Mouse (Mus musculus): ENCODE results near the gene Gm28778. TPM values are rescaled to one million over a fixed set of nuclear protein-coding genes. Genes with fewer than 3 reads are reported as not detected.

Gm28778 gene
- total and polyA plus RNA-seq, 3 experiments, result 2.0 TPM; not detected in 2

- TF ChIP-seq TAL1 (IDR thresholded peaks at IDR 0.05; ENCODE audit: low read length) (no peak), NRF1 (IDR thresholded peaks at IDR 0.05; ENCODE audit: insufficient read depth, low read depth, low read length, poor library complexity, severe bottlenecking) (no peak)
These were observed 3.6 kb downstream of the Gm28778 start (continued) for GRCm38 (mm10) chr1:53300506-53300905.

GRCm38 (mm10) chr1:53312989-53313967 is 16.4 kb downstream of the Gm28778 start, which contains the start of gene Osgepl1:
Gene Osgepl1, plus strand, starts transcription at chr1:53313624.
- peak; percentile 8 for TF ChIP-seq RAD21 (IDR thresholded peaks at IDR 0.05; ENCODE audit: low read depth, low read length)
- no peak for TF ChIP-seq USF1 (IDR thresholded peaks at IDR 0.05; ENCODE audit: low read depth, low read length)
- no peak for TF ChIP-seq RCOR1 (IDR thresholded peaks at IDR 0.05; ENCODE audit: low read depth, low read length)
- no peak for TF ChIP-seq EP300 (IDR thresholded peaks at IDR 0.05; ENCODE audit: low read depth in 1 of 2, low read length in 2 of 2)
- no peak for TF ChIP-seq MYC (IDR thresholded peaks at IDR 0.05; ENCODE audit: low read depth, low read length)
- no peak for TF ChIP-seq ZNF384 (IDR thresholded peaks at IDR 0.05; ENCODE audit: low read depth, low read length)
- no peak for TF ChIP-seq BHLHE40 (IDR thresholded peaks at IDR 0.05; ENCODE audit: borderline replicate concordance, low read depth, low read length)
- TF ChIP-seq NRF1 (IDR thresholded peaks at IDR 0.05; ENCODE audit: insufficient read depth, low read depth, low read length, poor library complexity, severe bottlenecking), result peak; percentile 59; the same call in 1 of the 2 replicates
- TF ChIP-seq ETS1 (IDR thresholded peaks at IDR 0.05; ENCODE audit: low read depth, low read length), result 0 out of 2 replicates have a peak, but pooled peaks have one; percentile 5
- peak; percentile 79; the same call in 1 of the 2 replicates for TF ChIP-seq TBP (IDR thresholded peaks at IDR 0.05; ENCODE audit: low read depth, low read length)
- peak; percentile 75; the same call in 1 of the 2 replicates for TF ChIP-seq POLR2AphosphoS2 (IDR thresholded peaks at IDR 0.05; ENCODE audit: low read length)
- TF ChIP-seq KAT2A (conservative IDR thresholded peaks at IDR 0.05; ENCODE audit: low read depth, low read length), result no peak
- peak; percentile 74 for TF ChIP-seq HCFC1 (IDR thresholded peaks at IDR 0.05; ENCODE audit: low read depth, low read length)
- TF ChIP-seq E2F4 (IDR thresholded peaks at IDR 0.05; ENCODE audit: borderline replicate concordance, low read depth, low read length), result no peak
- no peak for TF ChIP-seq MEF2A (IDR thresholded peaks at IDR 0.05; ENCODE audit: extremely low read depth, insufficient replicate concordance, low read depth, low read length, poor library complexity, severe bottlenecking)
- peak; percentile 33; the same call in 1 of the 2 replicates for TF ChIP-seq TCF12 (IDR thresholded peaks at IDR 0.05; ENCODE audit: low read depth, low read length)
- TF ChIP-seq MYB (IDR thresholded peaks at IDR 0.05; ENCODE audit: low read depth, low read length), result no peak
- peak; percentile 71 to 94 for TF ChIP-seq POLR2A (IDR thresholded peaks at IDR 0.05; ENCODE audit: control insufficient read depth in 1 of 2, insufficient read depth in 1 of 2, low read depth in 1 of 2, low read length in 2 of 2, poor library complexity in 1 of 2)
- TF ChIP-seq ELF1 (IDR thresholded peaks at IDR 0.05; ENCODE audit: low read depth, low read length), result peak; percentile 27; the same call in 1 of the 2 replicates
- peak; percentile 63; the same call in 1 of the 2 replicates for TF ChIP-seq MXI1 (IDR thresholded peaks at IDR 0.05; ENCODE audit: low read depth, low read length)
- no peak for TF ChIP-seq CHD1 (IDR thresholded peaks at IDR 0.05; ENCODE audit: low read depth, low read length)
- peak in 1 of 3 experiments; percentile 11; a peak in 1 of 6 replicates for TF ChIP-seq CTCF (IDR thresholded peaks at IDR 0.05 in 2 of 3, conservative IDR thresholded peaks at IDR 0.05 in 1 of 3; ENCODE audit: control insufficient read depth in 1 of 3, insufficient read depth in 1 of 3, low read depth in 2 of 3, low read length in 3 of 3, poor library complexity in 1 of 3, severe bottlenecking in 1 of 3)
- TF ChIP-seq SMC3 (IDR thresholded peaks at IDR 0.05; ENCODE audit: low read depth, low read length), result no peak
- TF ChIP-seq NELFE (IDR thresholded peaks at IDR 0.05; ENCODE audit: low read depth, low read length), result peak; percentile 89
- TF ChIP-seq SIN3A (IDR thresholded peaks at IDR 0.05; ENCODE audit: low read length), result peak; percentile 59; the same call in 1 of the 2 replicates
- no peak for TF ChIP-seq MAX (IDR thresholded peaks at IDR 0.05; ENCODE audit: low read length)
- Histone ChIP-seq H3K4me1 (ENCODE audit: control insufficient read depth in 1 of 2, insufficient read depth in 2 of 2, low read length in 2 of 2) (peaks cover 2 to 3% of the 10 kb centered on the region in 2 experiments; a peak in 3 of 4 replicates), H3K9ac (ENCODE audit: control insufficient read depth, low read depth, low read length, poor library complexity, severe bottlenecking) (peak within 1 kb of the TSS; percentile 98), H3K27ac (ENCODE audit: control insufficient read depth, low read depth, low read length) (peak within 1 kb of the TSS; percentile 88), H3K79me2 (ENCODE audit: control insufficient read depth, insufficient read depth, low read length, poor library complexity) (peaks cover 5% of the 10 kb centered on the region), H3K36me3 (ENCODE audit: control insufficient read depth in 1 of 2, insufficient read depth in 2 of 2, low read length in 2 of 2) (peaks cover 0 to 7% of the 10 kb centered on the region in 2 experiments; a peak in 2 of 4 replicates), H3K4me3 (ENCODE audit: control insufficient read depth in 1 of 2, insufficient read depth in 1 of 2, low read depth in 2 of 2, low read length in 2 of 2) (peak within 1 kb of the TSS; percentile 85 to 100), H3K9me3 (replicated peaks; ENCODE audit: insufficient read depth, low read length) (no peaks in the 10 kb centered on the region), H3K27me3 (ENCODE audit: control insufficient read depth in 1 of 2, insufficient read depth in 2 of 2, low read length in 2 of 2) (no peaks in the 10 kb centered on the region)
- DNase-seq (ENCODE audit: low read depth, low spot score), result peak; percentile 92

Measured in MEL (cell line).